Mouse (Mus musculus) C2C12 (cell line): ENCODE measurements at regions not wholly inside any gene's neighbourhood (a gene's known extent, or its start where the extent isn't known, plus 50 kb on each side); places are given as distances from the start of the nearest gene placed in this dataset.

ENCODE experiments used
- H3K27me3 ChIP-seq: one replicate; pipeline ENCODE4 v1.6.1; 2011; ENCODE audit not compliant: control insufficient read depth, insufficient read depth, insufficient read length
- H3K36me3 ChIP-seq: one replicate; pipeline ENCODE4 v1.6.1; 2011; ENCODE audit not compliant: control insufficient read depth, insufficient read depth
- H3K4me3 ChIP-seq: one replicate; pipeline ENCODE4 v1.5.1; 2011; ENCODE audit warnings: mild to moderate bottlenecking, control low read depth; ENCODE audit not compliant: poor library complexity, insufficient read depth, severe bottlenecking
- H3K79me2 ChIP-seq: one replicate; pipeline ENCODE4 v1.6.1; 2011; ENCODE audit not compliant: control insufficient read depth, insufficient read depth
- H3K79me3 ChIP-seq: one replicate; pipeline ENCODE4 v1.6.1; 2011; ENCODE audit warnings: low read depth, control low read depth
- H3ac ChIP-seq: one replicate; pipeline ENCODE3; 2011; ENCODE audit warnings: low read depth; ENCODE audit not compliant: control insufficient read depth, insufficient read length
- CEBPB ChIP-seq: IDR thresholded peaks from one replicate; pipeline ENCODE4 v1.6.1; 2011; ENCODE audit warnings: low read depth, mild to moderate bottlenecking, control low read depth, moderate library complexity
- CTCF ChIP-seq: IDR thresholded peaks from one replicate; pipeline ENCODE4 v1.5.1; 2011; ENCODE audit not compliant: control insufficient read depth, insufficient read depth, insufficient read length
- FOSL1 ChIP-seq: IDR thresholded peaks from one replicate; pipeline ENCODE4 v1.8.0; 2011; ENCODE audit warnings: mild to moderate bottlenecking, low read length; ENCODE audit not compliant: poor library complexity, insufficient read depth, severe bottlenecking
- MAX ChIP-seq: IDR thresholded peaks from one replicate; pipeline ENCODE4 v1.6.1; 2011; ENCODE audit warnings: mild to moderate bottlenecking, control low read depth
- MYOD1 ChIP-seq: IDR thresholded peaks from one replicate; pipeline ENCODE4 v1.6.1; 2011; ENCODE audit warnings: low read depth; ENCODE audit not compliant: control insufficient read depth, insufficient read length
- MYOG ChIP-seq: IDR thresholded peaks from one replicate; pipeline ENCODE4 v1.6.1; 2011; ENCODE audit not compliant: control insufficient read depth, insufficient read length; ENCODE audit errors: extremely low read depth
- USF1 ChIP-seq: IDR thresholded peaks from one replicate; pipeline ENCODE4 v1.6.1; 2011; ENCODE audit warnings: low read depth, mild to moderate bottlenecking, control low read depth, moderate library complexity

DNA sequence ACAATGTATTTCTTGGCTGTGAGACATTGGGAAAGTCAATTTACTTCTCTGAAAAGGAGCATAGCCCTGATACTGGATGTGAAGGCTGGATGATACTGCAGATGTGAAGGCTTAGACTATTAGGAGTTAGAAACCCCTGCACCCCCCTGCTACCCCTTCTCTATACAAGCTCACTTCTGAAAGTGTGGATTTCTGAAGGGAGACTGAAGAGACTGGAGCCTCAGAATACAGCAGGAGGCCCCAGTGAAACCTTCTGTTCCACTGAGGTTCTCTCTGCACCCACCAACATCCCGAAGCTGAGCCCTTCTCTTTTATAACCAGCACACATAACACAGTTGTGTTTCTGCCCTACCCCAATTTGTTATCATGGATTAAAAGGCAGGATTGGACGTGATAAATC, 131.7 kb upstream of the Vangl1 start:
- TF ChIP-seq MYOD1: no peak
- TF ChIP-seq MYOG: no peak
- no peak for TF ChIP-seq FOSL1
- TF ChIP-seq MAX: no peak
- TF ChIP-seq CTCF: no peak
- no peak for TF ChIP-seq CEBPB
- no peak for TF ChIP-seq USF1
- no peaks in the 10 kb centered on the region for H3K36me3 ChIP-seq
- H3K4me3 ChIP-seq: no peak overlapping the region
- no peak overlapping the region for H3ac ChIP-seq
- no peaks in the 10 kb centered on the region for H3K79me3 ChIP-seq
- H3K79me2 ChIP-seq: no peaks in the 10 kb centered on the region
- no peaks in the 10 kb centered on the region for H3K27me3 ChIP-seq

DNA sequence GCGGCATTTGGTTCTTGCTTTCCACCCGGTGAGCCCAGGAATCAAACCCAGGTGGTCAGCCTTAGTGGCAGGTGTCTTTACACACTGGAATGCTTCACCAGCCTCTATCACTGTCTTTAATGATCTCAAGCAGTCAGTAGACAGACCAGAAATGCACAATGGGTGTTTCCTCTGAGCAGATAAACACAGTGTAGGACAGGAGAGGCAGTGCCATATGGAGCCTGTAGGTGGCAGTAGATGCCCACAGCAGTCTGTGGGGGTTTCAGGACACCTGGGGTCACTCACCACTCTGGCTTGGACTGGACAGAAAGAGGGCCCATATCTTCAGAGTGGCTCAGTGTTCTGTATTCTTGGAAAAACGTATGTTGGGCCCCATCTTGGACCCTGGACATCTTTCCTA, 130.7 kb upstream of the Vangl1 start:
- H3K36me3 ChIP-seq: no peaks in the 10 kb centered on the region
- H3K79me2 ChIP-seq: no peaks in the 10 kb centered on the region
- H3ac ChIP-seq: no peak overlapping the region
- TF ChIP-seq CTCF (peak; percentile 54), USF1 (no peak), MYOG (no peak)
- H3K27me3 ChIP-seq: no peaks in the 10 kb centered on the region
- no peaks in the 10 kb centered on the region for H3K79me3 ChIP-seq
- no peak overlapping the region for H3K4me3 ChIP-seq

DNA sequence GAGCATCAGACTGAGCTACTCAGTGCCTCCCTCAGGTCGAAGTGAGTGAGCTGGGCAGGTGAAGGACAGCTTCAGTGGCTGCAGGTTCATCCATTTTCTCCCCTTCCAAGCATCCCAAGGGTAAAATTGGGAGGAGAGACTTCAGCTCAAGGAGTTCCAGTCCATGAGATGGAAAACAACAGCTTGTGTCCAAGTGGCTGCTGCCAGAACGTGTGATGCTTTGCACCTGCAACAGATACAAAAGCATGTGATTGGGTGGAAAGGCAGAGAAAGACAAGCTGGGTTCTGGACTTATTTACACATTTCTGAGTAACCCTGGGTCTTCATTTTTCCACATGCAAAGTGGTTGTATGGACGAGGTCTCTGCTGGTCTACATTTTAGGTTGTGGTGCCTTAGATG, 127.7 kb upstream of the Vangl1 start:
- Histone ChIP-seq H3K79me2 (no peaks in the 10 kb centered on the region), H3K79me3 (no peaks in the 10 kb centered on the region), H3K27me3 (no peaks in the 10 kb centered on the region), H3K4me3 (no peak overlapping the region), H3ac (no peak overlapping the region), H3K36me3 (no peaks in the 10 kb centered on the region)
- TF ChIP-seq MYOG (no peak), CEBPB (no peak), USF1 (no peak), MAX (no peak), CTCF (no peak)

DNA sequence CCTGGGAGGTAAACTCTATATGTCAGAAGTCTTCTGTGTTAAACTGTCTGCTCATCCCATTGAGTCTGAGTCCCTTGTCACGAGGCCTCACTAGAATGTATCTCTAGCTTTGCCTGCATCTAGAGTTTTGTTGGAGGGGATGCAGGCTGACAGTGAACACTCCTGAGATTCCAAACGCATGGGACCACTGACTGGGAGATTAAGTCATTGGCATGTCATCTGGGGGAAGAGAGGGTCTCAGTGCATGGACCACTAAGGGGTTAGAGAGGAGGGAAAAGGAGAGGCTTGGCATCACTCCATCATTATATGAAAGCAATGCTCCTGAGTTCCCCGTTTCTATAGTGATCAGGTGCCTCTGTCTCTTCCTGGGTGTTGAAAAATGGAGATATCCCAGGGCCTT, 114.8 kb upstream of the Vangl1 start:
- H3K27me3 ChIP-seq: no peaks in the 10 kb centered on the region
- H3K79me2 ChIP-seq: no peaks in the 10 kb centered on the region
- no peaks in the 10 kb centered on the region for H3K36me3 ChIP-seq
- TF ChIP-seq CEBPB: no peak
- no peak for TF ChIP-seq MYOG
- TF ChIP-seq CTCF: no peak
- TF ChIP-seq USF1: no peak
- TF ChIP-seq MYOD1: no peak
- no peak for TF ChIP-seq FOSL1
- TF ChIP-seq MAX: no peak
- H3ac ChIP-seq: no peak overlapping the region
- no peak overlapping the region for H3K4me3 ChIP-seq
- H3K79me3 ChIP-seq: no peaks in the 10 kb centered on the region

DNA sequence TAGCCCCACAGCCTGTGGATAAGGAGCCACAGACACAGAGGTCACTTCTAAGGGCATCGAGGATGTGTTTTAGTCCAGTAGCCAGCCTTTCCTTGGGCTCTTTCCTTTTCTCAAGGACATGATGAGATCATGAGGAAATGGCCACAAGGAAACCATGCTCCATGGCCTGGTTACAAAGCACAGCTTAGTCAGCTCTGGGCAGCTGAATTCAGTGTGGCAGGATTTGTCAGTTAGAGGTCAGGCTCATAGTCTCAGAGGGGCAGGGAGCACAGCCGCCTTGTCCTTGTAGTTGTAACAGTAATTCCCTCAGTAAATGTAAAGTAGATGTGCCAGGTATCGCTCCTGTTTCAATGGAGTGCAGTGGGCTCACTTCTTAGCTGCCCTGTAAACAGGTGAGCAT, 111.7 kb upstream of the Vangl1 start:
- TF ChIP-seq CTCF: no peak
- no peak for TF ChIP-seq CEBPB
- no peak for TF ChIP-seq MYOG
- TF ChIP-seq USF1: no peak
- TF ChIP-seq FOSL1: no peak
- TF ChIP-seq MAX: no peak
- TF ChIP-seq MYOD1: no peak
- no peaks in the 10 kb centered on the region for H3K79me3 ChIP-seq
- no peak overlapping the region for H3K4me3 ChIP-seq
- H3K27me3 ChIP-seq: no peaks in the 10 kb centered on the region
- no peak overlapping the region for H3ac ChIP-seq
- no peaks in the 10 kb centered on the region for H3K36me3 ChIP-seq
- H3K79me2 ChIP-seq: no peaks in the 10 kb centered on the region

DNA sequence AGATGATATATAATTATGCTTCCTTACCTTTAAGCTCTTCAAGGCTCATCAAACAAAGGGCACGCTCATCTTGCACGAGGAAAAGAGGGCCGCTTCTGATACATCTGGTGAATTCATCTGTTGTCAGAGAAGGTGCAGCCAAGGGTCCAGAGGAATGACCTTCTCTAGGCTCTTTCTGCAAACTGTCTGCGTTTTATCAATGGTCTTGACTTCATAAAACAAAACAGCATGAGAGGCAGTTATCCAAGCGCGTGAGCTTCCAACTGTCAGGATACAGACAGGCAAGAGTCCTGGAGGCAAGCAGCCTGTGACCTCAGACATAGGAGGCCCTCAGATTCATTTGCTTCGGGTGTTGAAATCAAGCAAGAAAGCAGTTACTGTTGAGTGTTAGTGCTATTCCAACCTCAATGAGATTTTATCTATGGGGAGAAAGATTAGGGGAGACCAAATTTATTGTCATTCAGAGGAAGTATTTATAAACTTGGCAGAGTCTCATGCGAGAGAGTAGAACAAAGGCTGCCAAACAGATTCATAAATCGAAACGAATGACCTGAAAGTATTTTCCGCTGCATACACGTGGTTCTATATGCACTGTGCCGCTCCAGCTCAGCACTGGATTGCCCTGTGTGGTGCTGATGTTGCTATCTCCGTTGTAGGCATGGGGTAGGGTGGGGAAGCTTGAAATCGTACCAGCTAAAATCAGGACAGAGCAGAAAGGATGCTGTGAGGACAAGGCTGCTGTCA, 107.2 kb upstream of the Vangl1 start:
- TF ChIP-seq USF1: no peak
- TF ChIP-seq CTCF: no peak
- no peak for TF ChIP-seq MAX
- no peak for TF ChIP-seq FOSL1
- TF ChIP-seq MYOG: no peak
- no peak for TF ChIP-seq CEBPB
- no peak for TF ChIP-seq MYOD1
- Histone ChIP-seq H3K4me3 (no peak overlapping the region), H3ac (no peak overlapping the region), H3K27me3 (no peaks in the 10 kb centered on the region), H3K79me3 (no peaks in the 10 kb centered on the region), H3K79me2 (no peaks in the 10 kb centered on the region), H3K36me3 (no peaks in the 10 kb centered on the region)
